Mouse (Mus musculus) embryonic facial prominence, embryonic 11.5 days (tissue): ENCODE measurements around the gene Mogat2. TPM values are rescaled to one million over a fixed set of nuclear protein-coding genes. Genes with fewer than 3 reads are reported as not detected.
A peak's percentile ranks its signal among the peaks of the same experiment; 100 is the strongest.

ENCODE experiments used
- ATAC-seq: fragments of 200-750 bp; cut with Nextera tagmentation; replicated peaks from 2 replicates; pipeline ENCODE4 v1.8.0; 2017; ENCODE audit warnings: low read depth; ENCODE audit not compliant: insufficient number of reproducible peaks, low FRiP score, low TSS enrichment
- DNase-seq: peaks from one replicate; pipeline ENCODE4 v3.0.0-alpha.2; 2015; ENCODE audit warnings: low spot score
- H3K27ac ChIP-seq: fragments of 300-500 bp; sonication (generic); replicated peaks from 2 replicates; pipeline ENCODE4 v1.5.1; 2014; ENCODE audit warnings: mild to moderate bottlenecking, low read depth, low read length, control low read depth
- H3K27me3 ChIP-seq: fragments of 300-500 bp; sonication (generic); 2 replicates; pipeline ENCODE4 v1.6.1; 2014; ENCODE audit warnings: mild to moderate bottlenecking, low read length, moderate library complexity, mixed read lengths; ENCODE audit not compliant: control insufficient read depth, insufficient read depth
- H3K36me3 ChIP-seq: fragments of 300-500 bp; sonication (generic); replicated peaks from 2 replicates; pipeline ENCODE4 v1.6.1; 2014; ENCODE audit warnings: low read depth, mild to moderate bottlenecking, low read length, moderate library complexity, mixed read lengths; ENCODE audit not compliant: control insufficient read depth, insufficient read depth
- H3K4me1 ChIP-seq: fragments of 300-500 bp; sonication (generic); 2 replicates; pipeline ENCODE4 v1.6.1; 2014; ENCODE audit warnings: low read length, mixed read lengths; ENCODE audit not compliant: control insufficient read depth, insufficient read depth
- H3K4me2 ChIP-seq: fragments of 300-500 bp; sonication (generic); 2 replicates; pipeline ENCODE4 v1.6.1; 2014; ENCODE audit warnings: low read depth, mild to moderate bottlenecking, control low read depth, low read length, moderate library complexity
- H3K4me3 ChIP-seq: fragments of 300-500 bp; sonication (generic); 2 replicates; pipeline ENCODE4 v1.5.1; 2014; ENCODE audit warnings: low read depth, low read length, control low read depth
- H3K9ac ChIP-seq: fragments of 300-500 bp; sonication (generic); replicated peaks from 2 replicates; pipeline ENCODE4 v1.6.1; 2014; ENCODE audit warnings: mild to moderate bottlenecking, control low read depth, low read length
- H3K9me3 ChIP-seq: fragments of 300-500 bp; sonication (generic); replicated peaks from 2 replicates; pipeline ENCODE4 v1.6.1; 2016; ENCODE audit warnings: mild to moderate bottlenecking, low read length, inconsistent platforms, mixed read lengths; ENCODE audit not compliant: control insufficient read depth
- WGBS: fragments of 180-500 bp; shearing (Covaris S2); extraction: QIAGEN DNeasy Blood & Tissue Kit; methylation state at CpG from one replicate; pipeline ENCODE4 v1.1.7; 2014; 5-methylcytosine and 5-hydroxymethylcytosine counted together
- polyA plus RNA-seq: library from polyadenylated mRNA; unstranded; fragments of >200 nt; fragmentation: Nextera tagmentation; extraction: Ambion mirVana; gene quantifications from 2 replicates; pipeline ENCODE4 v1.2.1, GENCODE M21; 2014

Gene Mogat2
- polyA plus RNA-seq, 1 experiment from 2014 or later = 12.5 TPM

DNA sequence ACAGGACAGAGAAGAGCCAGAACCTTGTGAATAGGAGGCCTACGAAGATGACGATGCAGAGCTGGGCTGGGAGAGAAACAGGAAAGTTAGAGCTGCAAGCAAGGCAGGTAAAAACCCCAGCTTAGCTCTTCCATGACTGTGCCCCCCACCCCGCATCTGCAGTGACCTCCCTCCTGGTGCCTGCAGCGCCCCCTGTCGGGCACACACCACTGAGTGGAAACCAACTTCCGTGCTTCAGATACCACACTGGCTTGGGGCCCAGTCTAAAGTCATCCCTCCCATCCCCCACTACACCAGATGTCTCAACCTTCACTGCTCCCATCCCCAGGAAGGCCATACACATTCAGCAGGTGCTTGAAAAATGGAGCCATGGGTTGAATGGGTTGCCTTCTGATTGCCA is 5.8 kb downstream of the Mogat2 start:
- no peaks in the 10 kb centered on the region for H3K27me3 ChIP-seq
- 70% methylated on average over 6 of the region's 6 CpGs for WGBS
- no peak overlapping the region for H3K27ac ChIP-seq
- H3K4me2 ChIP-seq = no peak overlapping the region
- no peaks in the 10 kb centered on the region for H3K36me3 ChIP-seq
- H3K9me3 ChIP-seq = no peaks in the 10 kb centered on the region
- H3K4me3 ChIP-seq = no peak overlapping the region
- H3K9ac ChIP-seq = no peak overlapping the region
- ATAC-seq (no peak), DNase-seq (no peak)
- H3K4me1 ChIP-seq = peaks cover 2% of the 10 kb centered on the region; the same call in 1 of the 2 replicates

DNA sequence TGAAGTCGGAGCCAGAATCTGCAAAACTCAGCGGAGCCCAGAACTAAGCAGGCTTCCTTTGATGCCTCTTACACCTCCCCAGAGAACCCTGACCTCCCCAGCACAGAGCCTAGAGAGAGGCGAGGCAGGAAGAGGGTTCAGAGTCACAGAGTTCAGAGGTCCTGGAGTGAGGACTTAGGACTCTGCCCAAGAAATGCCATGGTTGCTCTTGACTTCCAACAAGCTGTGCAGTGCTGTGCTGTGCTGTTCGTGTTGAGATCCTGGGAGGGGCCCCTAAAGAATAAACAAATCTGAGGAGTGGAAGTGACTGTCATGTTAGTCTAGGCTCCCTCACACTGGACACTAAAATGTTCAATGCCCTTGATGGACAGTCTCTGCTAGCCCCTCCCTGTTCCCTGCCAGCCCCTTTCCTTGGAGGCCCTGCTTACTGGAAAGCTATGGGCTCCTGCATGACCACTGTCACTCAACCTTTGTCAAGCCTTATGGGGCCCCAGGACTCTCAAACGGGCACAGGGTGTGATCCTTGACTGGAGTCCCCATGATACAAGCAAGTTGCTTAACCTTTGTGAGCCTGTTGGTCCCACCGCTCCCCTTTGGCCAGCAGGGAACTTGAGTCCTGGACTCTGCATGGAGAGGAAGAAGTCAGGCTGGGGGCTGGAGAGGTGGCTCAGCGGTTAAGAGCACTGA is 8.2 kb downstream of the Mogat2 start:
- H3K4me3 ChIP-seq = no peak overlapping the region
- no peak overlapping the region for H3K9ac ChIP-seq
- H3K4me2 ChIP-seq = no peak overlapping the region
- H3K27ac ChIP-seq = no peak overlapping the region
- DNase-seq = no peak
- no peaks in the 10 kb centered on the region for H3K36me3 ChIP-seq
- 68% methylated on average over 7 of the region's 7 CpGs for WGBS
- H3K4me1 ChIP-seq = no peaks in the 10 kb centered on the region
- H3K9me3 ChIP-seq = no peaks in the 10 kb centered on the region
- no peak for ATAC-seq
- no peaks in the 10 kb centered on the region for H3K27me3 ChIP-seq

DNA sequence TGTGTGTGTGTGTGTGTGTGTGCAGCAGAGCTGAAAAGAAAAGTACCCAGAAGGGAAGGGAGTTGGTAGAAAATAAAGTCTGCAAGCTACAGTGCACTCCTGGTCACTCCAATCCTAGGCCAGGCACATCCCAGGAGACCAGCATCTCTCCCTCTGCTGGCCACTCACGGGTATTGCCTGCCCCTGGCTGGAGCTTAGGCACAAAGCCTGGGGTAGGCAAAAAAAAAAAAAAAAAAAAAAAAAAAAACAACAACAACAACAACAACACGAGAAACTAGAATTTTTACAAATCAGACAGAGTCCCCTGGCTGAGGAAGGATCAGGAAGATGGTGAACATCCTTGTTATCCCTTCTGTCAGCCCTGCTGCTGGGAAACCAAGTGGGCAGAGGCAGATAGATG is 9.0 kb downstream of the Mogat2 start:
- H3K27ac ChIP-seq = no peak overlapping the region
- H3K4me3 ChIP-seq = no peak overlapping the region
- H3K4me2 ChIP-seq = no peak overlapping the region
- no peaks in the 10 kb centered on the region for H3K9me3 ChIP-seq
- H3K36me3 ChIP-seq = no peaks in the 10 kb centered on the region
- no peaks in the 10 kb centered on the region for H3K27me3 ChIP-seq
- DNase-seq = peak; percentile 76
- no peak for ATAC-seq
- WGBS = 13% methylated on average over 2 of the region's 2 CpGs
- no peaks in the 10 kb centered on the region for H3K4me1 ChIP-seq
- H3K9ac ChIP-seq = no peak overlapping the region

DNA sequence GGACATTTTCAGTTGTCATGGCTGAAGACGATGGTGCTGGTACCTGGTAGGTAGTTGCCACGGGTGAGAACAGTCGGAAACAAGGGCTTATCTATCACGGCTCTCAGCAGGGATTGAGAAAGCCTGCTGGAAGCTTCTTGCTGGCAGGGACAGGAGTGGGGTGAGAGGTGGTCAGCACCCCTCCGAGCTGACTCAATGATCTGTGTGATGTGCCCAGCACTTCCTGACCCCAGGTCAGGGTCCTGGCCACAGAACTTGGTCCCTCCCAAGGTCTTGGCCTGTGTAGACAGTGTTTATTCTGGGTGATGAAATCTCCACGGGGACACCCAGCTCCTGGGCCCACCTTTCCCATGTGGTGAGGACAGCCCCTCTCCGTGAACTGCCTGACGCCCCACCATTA is 9.6 kb downstream of the Mogat2 start:
- no peaks in the 10 kb centered on the region for H3K27me3 ChIP-seq
- H3K36me3 ChIP-seq = no peaks in the 10 kb centered on the region
- no peak overlapping the region for H3K27ac ChIP-seq
- no peak for ATAC-seq
- H3K4me3 ChIP-seq = no peak overlapping the region
- H3K9ac ChIP-seq = no peak overlapping the region
- no peak for DNase-seq
- no peaks in the 10 kb centered on the region for H3K4me1 ChIP-seq
- H3K4me2 ChIP-seq = no peak overlapping the region
- no peaks in the 10 kb centered on the region for H3K9me3 ChIP-seq
- WGBS = 79% methylated on average over 8 of the region's 8 CpGs

DNA sequence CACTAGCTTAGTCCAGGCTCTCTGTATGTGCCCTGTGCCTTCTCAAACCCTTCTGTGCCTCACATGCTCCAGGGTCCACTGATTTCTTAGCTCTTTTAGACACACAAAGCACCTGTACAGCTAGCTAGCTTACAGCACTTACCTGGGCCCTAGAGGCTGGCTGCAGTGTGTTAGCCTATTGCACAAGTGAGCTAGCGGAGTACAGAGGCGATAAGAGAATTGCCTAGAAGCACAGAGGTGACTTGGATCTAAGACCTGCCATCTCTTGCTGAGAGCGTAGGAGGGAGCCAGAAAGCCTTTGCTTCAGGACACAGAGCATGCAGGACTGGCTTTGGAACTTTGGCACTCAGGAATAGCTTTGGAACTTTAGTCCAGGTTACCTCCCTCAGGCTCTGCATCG is 11.2 kb downstream of the Mogat2 start:
- Histone ChIP-seq H3K27ac (no peak overlapping the region), H3K4me1 (no peaks in the 10 kb centered on the region), H3K4me3 (no peak overlapping the region), H3K9me3 (no peaks in the 10 kb centered on the region), H3K9ac (no peak overlapping the region), H3K36me3 (no peaks in the 10 kb centered on the region), H3K27me3 (no peaks in the 10 kb centered on the region), H3K4me2 (no peak overlapping the region)
- no peak for DNase-seq
- no peak for ATAC-seq
- WGBS = 92% methylated on average over 4 of the region's 4 CpGs

DNA sequence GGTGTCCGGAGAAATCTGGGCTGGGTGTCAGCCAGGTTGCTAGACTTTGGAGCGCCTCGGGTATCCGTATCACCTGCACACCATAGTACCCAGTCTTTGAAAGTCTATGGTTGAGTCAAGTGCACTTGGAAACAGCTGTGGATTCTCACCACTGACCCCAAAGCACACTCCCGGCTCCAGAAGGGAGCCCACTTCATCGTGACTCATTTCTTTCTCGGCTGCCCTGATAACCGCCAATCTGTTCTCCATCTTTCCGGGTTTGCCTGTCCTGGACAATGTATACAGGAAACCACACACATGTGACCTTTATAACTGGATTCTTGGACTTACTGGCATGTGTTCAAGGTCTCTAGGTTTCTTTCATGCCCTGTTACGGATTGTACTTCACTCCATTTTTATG is 11.8 kb downstream of the Mogat2 start:
- no peaks in the 10 kb centered on the region for H3K9me3 ChIP-seq
- no peaks in the 10 kb centered on the region for H3K27me3 ChIP-seq
- no peak overlapping the region for H3K27ac ChIP-seq
- H3K36me3 ChIP-seq = no peaks in the 10 kb centered on the region
- no peak overlapping the region for H3K4me2 ChIP-seq
- no peak overlapping the region for H3K4me3 ChIP-seq
- H3K9ac ChIP-seq = no peak overlapping the region
- ATAC-seq (no peak), DNase-seq (no peak)
- 93% methylated on average over 10 of the region's 10 CpGs for WGBS
- no peaks in the 10 kb centered on the region for H3K4me1 ChIP-seq

DNA sequence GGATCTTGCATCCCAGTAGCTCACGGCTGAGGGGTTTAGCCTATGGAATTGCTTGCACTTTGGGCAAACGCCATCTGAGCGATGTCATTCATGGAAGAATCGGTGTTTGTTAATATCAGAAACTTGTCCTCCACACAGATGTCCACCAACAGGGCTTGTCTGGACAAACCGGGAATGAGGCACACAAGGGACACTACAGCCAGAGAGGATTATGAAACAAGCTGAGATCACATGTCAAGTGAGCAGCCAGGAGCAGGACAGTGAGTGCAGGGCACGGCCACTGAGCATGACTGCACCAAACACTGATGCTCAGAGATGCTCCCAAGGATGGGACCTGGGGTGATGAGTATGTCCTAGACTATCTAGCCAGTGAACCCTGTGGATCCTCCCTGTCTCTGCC is 13.0 kb downstream of the Mogat2 start:
- 74% methylated on average over 6 of the region's 6 CpGs for WGBS
- H3K4me2 ChIP-seq = no peak overlapping the region
- no peaks in the 10 kb centered on the region for H3K27me3 ChIP-seq
- H3K9me3 ChIP-seq = no peaks in the 10 kb centered on the region
- H3K36me3 ChIP-seq = no peaks in the 10 kb centered on the region
- no peaks in the 10 kb centered on the region for H3K4me1 ChIP-seq
- H3K4me3 ChIP-seq = no peak overlapping the region
- H3K27ac ChIP-seq = no peak overlapping the region
- ATAC-seq = no peak
- no peak for DNase-seq
- no peak overlapping the region for H3K9ac ChIP-seq

DNA sequence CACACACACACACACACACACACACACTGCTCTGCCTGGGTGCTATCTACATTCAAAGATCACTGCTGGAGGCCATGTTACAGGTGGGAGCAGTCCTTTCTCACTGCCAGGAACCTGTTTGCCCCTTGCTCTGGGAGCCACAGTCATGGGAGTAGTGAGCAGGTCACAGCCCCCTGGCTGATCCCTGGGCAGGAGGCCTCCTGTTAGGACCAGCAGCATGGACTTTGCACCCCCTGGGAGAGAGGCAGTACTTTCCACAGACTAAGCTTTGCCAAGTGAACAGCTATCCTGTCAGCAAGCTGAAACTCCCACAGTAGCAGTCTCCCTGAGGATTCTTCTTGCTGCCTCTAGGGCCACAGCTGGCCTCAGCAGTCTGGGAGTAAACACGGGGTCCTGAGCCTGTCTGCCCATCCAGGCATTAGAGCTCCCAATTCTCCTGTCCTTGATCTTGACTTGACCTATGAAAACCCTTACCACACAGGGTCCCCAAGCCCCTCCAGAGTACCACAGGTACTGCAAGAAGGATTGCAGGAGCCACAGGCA is 13.7 kb downstream of the Mogat2 start:
- Histone ChIP-seq H3K36me3 (no peaks in the 10 kb centered on the region), H3K9me3 (no peaks in the 10 kb centered on the region), H3K27me3 (no peaks in the 10 kb centered on the region), H3K27ac (no peak overlapping the region), H3K4me1 (no peaks in the 10 kb centered on the region), H3K4me3 (no peak overlapping the region), H3K9ac (peak overlapping the region; percentile 22; the same call in 1 of the 2 replicates), H3K4me2 (no peak overlapping the region)
- DNase-seq (no peak), ATAC-seq (no peak)
- 70% methylated on average over 1 of the region's 1 CpGs for WGBS
